Mouse (Mus musculus): ENCODE data around the gene Rpl38. TPM values are rescaled to one million over a fixed set of nuclear protein-coding genes. Genes with fewer than 3 reads are reported as not detected.

The Rpl38 gene
- polyA plus RNA-seq, 1 experiment from 2014 or later, result 1,181 TPM

Other genes starting within 250 kb of the Rpl38 start
- 5.6 and 6.1 TPM in 2 replicates for gene Ttyh2, start 6.9 kb downstream of the Rpl38 start, polyA plus RNA-seq (2016; fragmentation: Nextera tagmentation; extraction: Ambion mirVana)
- gene Dnaic2, start 58.9 kb downstream of the Rpl38 start, polyA plus RNA-seq (2016; fragmentation: Nextera tagmentation; extraction: Ambion mirVana), result 0.05 TPM in 1 of 2 replicates, not detected in the other
- gene Kif19a, start 96.9 kb downstream of the Rpl38 start, polyA plus RNA-seq (2016; fragmentation: Nextera tagmentation; extraction: Ambion mirVana), result 0.13 TPM in 1 of 2 replicates, not detected in the other
- not detected in 2 replicates for gene Btbd17, start 127.4 kb downstream of the Rpl38 start, polyA plus RNA-seq (2016; fragmentation: Nextera tagmentation; extraction: Ambion mirVana)
- gene Gpr142, start 130.4 kb downstream of the Rpl38 start, polyA plus RNA-seq (2016; fragmentation: Nextera tagmentation; extraction: Ambion mirVana), result not detected in 2 replicates
- 14.3 TPM in 2 replicates for gene Gprc5c, start 182.6 kb downstream of the Rpl38 start, polyA plus RNA-seq (2016; fragmentation: Nextera tagmentation; extraction: Ambion mirVana)
- 3.7 and 4.6 TPM in 2 replicates for gene Cd300a, start 221.5 kb downstream of the Rpl38 start, polyA plus RNA-seq (2016; fragmentation: Nextera tagmentation; extraction: Ambion mirVana)

Measured in liver, embryonic 12.5 days (tissue).